Mouse (Mus musculus) urinary bladder, postnatal 14 days (tissue): ENCODE data around the gene Mrtfa.

Experiments
- DNase-seq: peaks from one replicate; pipeline ENCODE4 v3.0.0; 2021; ENCODE audit warnings: low spot score

Gene Mrtfa

GRCm38 (mm10) chr15:81067761-81068160 lies 122.8 kb downstream of the Mrtfa start:
- DNase-seq: no peak

- DNase-seq: no peak
These were observed 123.6 kb downstream of the Mrtfa start for GRCm38 (mm10) chr15:81066976-81067375.

DNA sequence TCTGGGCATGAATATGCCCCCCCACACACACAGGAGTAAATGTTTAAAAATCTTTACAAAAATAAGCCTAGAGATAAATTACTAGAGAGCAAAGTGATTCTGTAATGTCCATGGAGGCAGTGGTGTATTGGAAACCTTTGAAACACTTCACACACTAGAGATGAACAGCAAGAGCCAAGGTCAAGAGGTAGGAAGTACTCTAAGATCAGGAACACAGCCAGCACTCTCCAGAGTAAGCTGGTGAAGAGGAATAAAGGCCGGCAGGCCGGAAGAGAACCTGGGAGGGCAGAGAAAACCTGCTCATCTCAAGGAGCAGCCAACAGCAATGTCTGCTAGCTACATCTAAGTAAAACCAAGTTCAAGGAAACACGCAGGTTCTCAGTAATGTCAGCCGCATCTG lies 125.9 kb downstream of the Mrtfa start:
- no peak for DNase-seq

DNA sequence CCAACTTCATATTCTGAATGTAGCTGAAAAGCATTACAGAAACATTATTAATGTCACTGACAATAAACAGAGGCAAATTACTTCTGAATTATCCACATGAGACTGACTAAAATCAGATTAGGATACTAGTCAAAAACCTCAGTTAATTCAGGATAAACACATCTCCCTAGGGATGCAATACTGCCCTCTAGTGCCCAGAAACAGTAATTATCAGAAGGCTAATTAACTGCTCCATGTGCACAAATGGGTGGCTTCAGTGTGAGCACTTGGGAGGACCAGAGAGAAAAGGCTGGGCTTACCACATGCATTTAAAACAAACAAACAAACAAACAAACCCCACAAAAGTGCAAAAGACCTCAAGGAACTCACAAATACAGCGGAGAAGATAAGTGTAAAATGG lies 126.4 kb downstream of the Mrtfa start:
- DNase-seq: peak; percentile 24

DNA sequence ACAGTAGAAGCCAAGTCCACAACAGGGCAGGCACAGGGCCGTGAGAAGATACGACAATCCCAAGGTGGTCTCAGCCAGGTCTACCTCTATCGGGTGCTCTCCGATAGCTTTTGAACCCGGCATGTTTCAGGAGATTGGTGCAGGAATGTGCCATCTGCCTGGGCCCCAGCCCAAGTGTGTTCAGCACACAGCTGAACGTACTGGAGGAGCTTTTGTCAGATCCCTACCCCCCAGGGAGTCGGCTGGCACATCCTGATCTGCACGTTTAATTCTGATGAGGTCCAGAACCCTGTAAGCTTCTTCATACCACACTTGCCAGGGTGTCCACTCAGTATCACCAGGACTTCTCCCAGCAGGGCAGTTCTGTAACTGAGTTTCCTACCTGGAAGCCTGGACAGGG lies 127.9 kb downstream of the Mrtfa start:
- no peak for DNase-seq

DNA sequence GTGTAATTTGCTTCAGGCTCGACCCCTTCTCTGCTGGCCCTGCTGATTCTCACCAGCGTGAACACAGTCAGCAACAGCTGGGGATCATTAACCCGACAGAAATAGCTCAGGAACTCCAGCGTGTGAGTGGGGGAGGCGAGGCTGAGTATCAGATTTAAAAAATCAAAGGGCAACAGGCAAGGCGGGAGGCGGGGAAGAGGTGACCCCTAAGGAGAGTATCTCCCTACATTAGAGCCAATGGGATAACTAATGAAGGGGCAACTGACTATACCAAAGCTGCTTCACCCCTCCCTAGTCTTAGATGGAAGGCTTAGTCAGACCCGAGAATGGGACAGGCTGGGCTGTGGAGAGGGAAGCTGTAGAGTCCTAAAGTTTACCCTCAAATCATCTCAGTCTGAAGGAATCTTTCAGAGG lies 128.4 kb downstream of the Mrtfa start:
- DNase-seq: no peak

DNA sequence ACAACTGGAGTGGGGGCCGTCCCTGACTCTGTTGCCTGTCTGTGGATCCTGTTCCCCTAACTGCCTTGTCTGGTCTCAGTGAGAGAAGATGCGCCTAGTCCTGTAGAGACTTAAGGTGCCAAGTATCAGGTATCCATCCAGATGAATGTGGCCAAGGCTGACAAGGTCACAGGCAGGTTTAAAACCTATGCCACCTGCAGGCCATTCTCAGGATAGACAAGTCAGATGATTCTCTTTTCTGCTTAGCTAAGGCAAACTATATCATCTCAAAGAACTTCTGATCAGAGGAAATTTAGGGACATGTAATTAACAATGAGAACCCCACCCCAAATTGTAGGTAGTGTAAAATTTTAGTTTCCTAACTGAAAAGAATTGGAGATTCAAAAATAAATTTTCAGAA lies 129.6 kb downstream of the Mrtfa start:
- no peak for DNase-seq

- no peak for DNase-seq
These were observed 132.8 kb downstream of the Mrtfa start for GRCm38 (mm10) chr15:81057736-81058135.

- DNase-seq: no peak
These were observed 135.1 kb downstream of the Mrtfa start for GRCm38 (mm10) chr15:81055488-81055887.

DNA sequence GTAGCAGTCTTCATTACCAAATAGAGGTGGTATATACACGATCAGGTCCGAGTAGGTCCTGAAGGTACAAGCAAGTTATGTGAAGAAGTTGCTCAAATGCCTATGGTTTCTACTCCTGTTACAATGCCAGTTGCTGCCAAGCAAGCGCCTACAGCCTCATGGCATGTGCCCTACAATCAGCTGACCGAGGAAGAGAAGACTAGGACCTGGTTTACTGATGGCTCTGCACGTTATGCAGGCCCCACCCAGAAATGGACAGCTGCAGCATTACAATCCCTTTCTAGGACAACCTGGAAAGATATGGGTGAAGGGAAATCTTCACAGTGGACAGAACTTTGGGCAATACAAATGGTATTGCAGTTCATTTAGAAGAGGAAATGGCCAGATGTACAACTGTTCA lies 138.1 kb downstream of the Mrtfa start:
- DNase-seq: no peak

DNA sequence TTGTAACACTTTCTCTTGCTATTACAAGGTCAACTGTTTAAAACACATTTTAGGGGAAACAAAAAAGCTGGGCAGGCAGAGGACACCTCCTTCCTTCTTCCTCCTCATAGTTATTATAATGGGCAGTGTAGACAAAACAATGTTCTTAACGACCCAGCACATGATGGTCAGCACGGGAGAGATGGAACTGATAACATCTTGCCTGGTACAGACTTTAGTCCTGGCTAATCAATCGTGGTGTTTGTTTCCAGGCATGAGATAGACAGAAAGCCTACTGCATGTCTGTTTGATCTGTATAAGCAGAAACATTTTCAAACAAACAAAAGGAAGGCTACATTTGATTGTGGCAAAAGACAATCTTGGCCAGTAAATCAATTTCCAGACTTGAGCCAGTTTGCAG lies 140.1 kb downstream of the Mrtfa start:
- DNase-seq: no peak

DNA sequence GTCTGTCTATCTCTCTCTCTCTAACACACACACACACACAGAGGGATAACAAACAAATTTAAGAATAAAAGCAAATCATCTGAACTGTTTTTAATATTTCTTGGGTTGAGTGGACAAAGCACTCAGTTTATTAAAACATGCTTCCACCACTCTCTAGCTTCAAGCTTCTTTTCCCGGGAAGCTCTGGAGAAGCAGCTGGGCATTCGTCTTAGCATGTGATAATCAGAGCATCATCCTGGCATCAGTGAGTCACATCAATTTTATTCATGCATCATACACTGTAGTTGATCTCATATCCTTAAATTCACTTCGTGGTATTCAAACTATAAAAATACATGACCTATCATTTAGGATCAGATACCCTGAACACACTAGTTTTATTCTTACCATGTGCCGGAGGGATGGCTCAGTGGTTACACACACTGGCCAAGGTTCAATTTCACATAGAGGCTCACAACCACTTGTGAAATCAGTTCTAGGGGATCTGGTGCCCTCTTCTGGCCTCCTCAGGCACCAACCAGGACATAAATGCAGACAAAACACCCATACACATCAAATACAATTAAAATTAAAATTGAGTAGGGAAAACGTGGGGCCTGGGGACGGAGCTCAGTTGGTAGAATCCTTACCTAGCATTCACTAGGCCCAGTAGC lies 141.0 kb downstream of the Mrtfa start:
- DNase-seq: no peak

- DNase-seq: no peak
These were observed 143.1 kb downstream of the Mrtfa start for GRCm38 (mm10) chr15:81047497-81047896.

DNA sequence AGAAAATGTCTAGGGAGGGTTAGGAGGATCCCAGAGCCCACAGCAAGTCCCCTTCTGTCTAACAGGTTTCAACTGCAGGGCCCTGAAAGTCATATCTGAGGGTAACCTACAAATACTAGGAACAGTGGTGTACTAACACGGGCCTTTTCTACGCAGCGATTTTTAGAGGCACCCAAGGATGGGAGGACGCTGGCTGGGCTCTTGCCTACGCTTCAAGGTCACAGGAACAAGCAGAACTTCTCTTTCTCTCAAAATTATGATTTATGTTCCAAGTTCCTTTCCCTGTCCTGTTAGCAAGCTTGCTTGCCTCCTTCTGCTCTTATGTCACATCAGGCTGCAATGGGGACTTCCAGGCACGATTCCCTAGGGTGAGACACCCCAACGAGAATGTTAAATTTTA lies 144.5 kb downstream of the Mrtfa start:
- DNase-seq: no peak

- no peak for DNase-seq
These were observed 145.2 kb downstream of the Mrtfa start for GRCm38 (mm10) chr15:81045336-81045735.

GRCm38 (mm10) chr15:81044446-81044845 lies 146.1 kb downstream of the Mrtfa start:
- DNase-seq: no peak

DNA sequence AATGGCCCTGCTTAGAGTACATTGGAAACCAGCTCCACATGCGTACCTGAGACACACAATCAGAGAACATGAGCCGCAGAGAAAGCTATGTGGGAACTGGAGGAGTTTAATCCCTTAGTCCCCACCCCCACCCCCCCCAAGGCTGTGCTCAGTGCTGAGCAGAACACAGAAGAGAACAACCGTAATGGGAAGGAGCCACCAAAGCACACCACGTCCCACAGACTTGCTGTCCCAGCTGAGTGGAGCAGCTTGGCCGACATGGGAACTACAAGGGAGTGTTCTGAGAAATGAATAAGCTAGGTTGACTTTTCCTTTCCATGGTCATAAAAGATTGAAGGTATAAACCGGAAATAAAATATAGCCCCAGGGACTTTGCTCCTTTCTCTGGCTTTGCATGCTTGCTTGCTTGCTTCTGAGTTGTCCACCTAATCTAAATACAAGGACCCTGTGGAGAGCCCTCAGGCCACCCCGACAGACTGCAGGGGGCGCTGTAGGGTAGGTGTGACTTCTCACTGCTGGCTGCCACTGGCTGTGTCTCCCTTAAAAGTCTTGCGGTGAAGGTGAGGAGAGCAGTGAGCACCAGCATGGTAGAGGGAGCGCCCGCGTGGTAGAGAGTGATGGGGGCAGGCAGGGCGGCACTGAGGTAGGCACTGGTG lies 148.2 kb downstream of the Mrtfa start:
- peak; percentile 41 for DNase-seq

- DNase-seq: no peak
These were observed 148.8 kb downstream of the Mrtfa start for GRCm38 (mm10) chr15:81041767-81042166.

GRCm38 (mm10) chr15:81038419-81038818 lies 152.1 kb downstream of the Mrtfa start:
- DNase-seq: no peak

DNA sequence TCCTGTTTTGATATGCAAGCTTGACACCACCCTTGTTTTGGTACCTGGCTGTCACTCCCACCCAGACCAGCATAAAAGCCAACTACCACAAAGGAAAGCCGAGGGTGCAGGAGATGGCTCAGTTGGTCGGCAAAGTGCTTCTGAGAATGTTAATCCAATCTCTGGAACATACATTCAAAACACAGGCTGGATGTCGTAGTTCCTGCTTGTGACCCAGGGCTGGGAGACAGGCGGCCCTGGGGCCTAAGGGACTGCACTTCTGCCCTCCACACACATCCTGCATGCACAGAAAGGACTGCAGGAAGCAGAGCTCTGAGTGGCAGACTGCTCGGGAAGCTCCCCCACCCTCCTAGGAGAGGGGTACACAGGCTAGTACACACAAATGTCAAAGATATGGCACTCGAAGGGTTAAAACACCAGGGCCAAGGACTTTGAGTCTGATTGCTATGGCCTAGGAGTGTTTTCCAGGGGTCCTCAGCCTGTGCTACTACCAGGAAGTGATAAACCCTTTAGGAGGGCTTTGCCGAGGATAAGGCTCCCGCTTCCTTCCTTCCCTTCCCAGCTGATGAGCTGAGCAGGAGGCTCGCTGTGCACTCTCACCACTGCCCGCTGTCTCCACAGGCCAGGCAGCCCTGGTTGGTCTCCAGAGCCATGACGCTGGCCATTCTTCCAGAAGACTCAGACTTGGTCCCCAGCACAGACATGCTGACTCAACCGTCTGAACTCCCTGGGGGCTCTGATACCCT lies 155.0 kb downstream of the Mrtfa start:
- DNase-seq: no peak

- DNase-seq: no peak
These were observed 156.4 kb downstream of the Mrtfa start for GRCm38 (mm10) chr15:81034119-81034518.

DNA sequence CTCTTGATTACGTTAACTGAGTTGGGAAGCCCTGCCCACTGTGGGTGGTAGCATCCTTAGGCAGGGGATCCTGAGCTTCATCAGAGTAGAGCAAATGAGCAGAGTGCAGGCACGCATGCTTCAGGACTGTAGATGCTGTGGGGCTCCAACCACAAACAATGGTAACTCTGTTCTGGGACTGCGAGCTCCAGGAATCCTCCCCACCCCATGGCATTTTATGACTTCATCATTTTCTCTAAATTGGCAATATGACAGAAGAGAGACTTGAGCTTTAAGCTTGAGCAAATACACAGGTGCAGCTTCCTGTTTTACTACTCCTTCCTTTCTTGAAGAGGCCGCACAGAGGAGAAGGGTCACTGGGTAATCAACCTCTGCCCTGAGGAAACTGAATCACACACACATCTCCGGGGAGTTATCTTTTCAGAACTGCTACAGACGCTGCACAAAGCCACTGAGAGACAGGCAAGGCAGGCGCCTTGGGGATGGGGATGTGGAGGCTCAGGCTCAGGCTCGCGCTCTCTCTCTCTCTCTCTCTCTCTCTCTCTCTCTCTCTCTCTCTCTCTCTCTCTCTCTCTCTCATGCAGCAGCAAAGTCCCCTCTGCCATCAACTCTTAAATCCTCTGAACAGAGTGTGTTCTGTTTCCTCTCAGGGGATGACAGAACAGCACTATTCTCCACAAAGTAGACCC lies 157.5 kb downstream of the Mrtfa start:
- DNase-seq: no peak

DNA sequence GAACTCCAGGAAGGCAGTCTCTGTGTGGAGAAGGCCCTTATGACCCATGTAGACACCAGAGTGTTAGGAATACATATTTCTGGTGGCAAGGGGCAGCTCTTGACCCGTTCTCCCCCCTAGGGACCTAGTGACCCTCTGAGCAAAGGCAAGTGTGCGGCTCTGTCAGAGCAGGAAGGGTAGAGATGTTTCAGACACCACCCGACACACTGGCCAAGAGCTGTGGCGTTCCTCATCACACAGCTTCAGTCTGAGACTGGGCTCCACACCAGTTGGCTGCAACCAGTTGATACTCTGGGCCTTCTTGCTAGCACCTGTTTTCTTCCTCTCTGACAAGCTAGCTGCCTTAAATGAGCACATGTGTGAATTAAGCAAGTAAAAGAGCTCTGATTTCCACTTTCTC lies 158.9 kb downstream of the Mrtfa start:
- no peak for DNase-seq
